Mouse (Mus musculus) kidney, adult 11 months (tissue): ENCODE results near the gene Zfp319.

Source experiments
- DNase-seq: peaks from one replicate; pipeline ENCODE4 v3.0.0; 2022

The Zfp319 gene

GRCm38 (mm10) chr8:95348811-95349630 is 17.3 kb upstream of the Zfp319 start:
- peak; percentile 49 for DNase-seq

GRCm38 (mm10) chr8:95348356-95348755 is 16.6 kb upstream of the Zfp319 start:
- no peak for DNase-seq

GRCm38 (mm10) chr8:95346643-95347545 is 15.1 kb upstream of the Zfp319 start:
- peak; percentile 45 for DNase-seq

- no peak for DNase-seq
These were observed 12.9 kb upstream of the Zfp319 start for GRCm38 (mm10) chr8:95344668-95345067.

- peak; percentile 46 for DNase-seq
These were observed 10.0 kb upstream of the Zfp319 start for GRCm38 (mm10) chr8:95341721-95342120.

- no peak for DNase-seq
These were observed 4.6 kb upstream of the Zfp319 start for GRCm38 (mm10) chr8:95336363-95336762.

GRCm38 (mm10) chr8:95335706-95336105 is 4.0 kb upstream of the Zfp319 start:
- DNase-seq, result no peak

GRCm38 (mm10) chr8:95332437-95333199 is 868 bp upstream of the Zfp319 start:
- no peak for DNase-seq

GRCm38 (mm10) chr8:95331156-95331719 is 512 bp downstream of the Zfp319 start:
- DNase-seq, result no peak

- no peak for DNase-seq
These were observed 1.4 kb downstream of the Zfp319 start for GRCm38 (mm10) chr8:95330367-95330766.

GRCm38 (mm10) chr8:95327866-95328465 is 3.8 kb downstream of the Zfp319 start:
- no peak for DNase-seq

- no peak for DNase-seq
These were observed 4.9 kb downstream of the Zfp319 start for GRCm38 (mm10) chr8:95326822-95327221.

- DNase-seq, result no peak
These were observed 7.1 kb downstream of the Zfp319 start for GRCm38 (mm10) chr8:95324646-95325045.

- no peak for DNase-seq
These were observed 8.5 kb downstream of the Zfp319 start for GRCm38 (mm10) chr8:95323201-95323600.

- DNase-seq, result peak; percentile 81
These were observed 11.3 kb downstream of the Zfp319 start for GRCm38 (mm10) chr8:95320224-95321139.

GRCm38 (mm10) chr8:95315350-95315749 is 16.4 kb downstream of the Zfp319 start:
- DNase-seq, result peak; percentile 38

- DNase-seq, result no peak
These were observed 17.0 kb downstream of the Zfp319 start for GRCm38 (mm10) chr8:95314707-95315106.

GRCm38 (mm10) chr8:95313857-95314256 is 17.9 kb downstream of the Zfp319 start:
- DNase-seq, result no peak

GRCm38 (mm10) chr8:95312836-95313235 is 18.9 kb downstream of the Zfp319 start:
- DNase-seq, result no peak

- DNase-seq, result no peak
These were observed 21.3 kb downstream of the Zfp319 start, which contains the start of gene Tepp for GRCm38 (mm10) chr8:95310342-95310970. Tepp (plus strand) TSS chr8:95310566.
